Mouse (Mus musculus): ENCODE data around the gene Zbtb6. TPM values are rescaled to one million over a fixed set of nuclear protein-coding genes. Genes with fewer than 3 reads are reported as not detected.
A peak's percentile ranks its signal among the peaks of the same experiment; 100 is the strongest.

Zbtb6 gene
- polyA plus RNA-seq (2014; fragmentation: Nextera tagmentation; extraction: Ambion mirVana), result 10.5 and 11.4 TPM in 2 replicates

DNA sequence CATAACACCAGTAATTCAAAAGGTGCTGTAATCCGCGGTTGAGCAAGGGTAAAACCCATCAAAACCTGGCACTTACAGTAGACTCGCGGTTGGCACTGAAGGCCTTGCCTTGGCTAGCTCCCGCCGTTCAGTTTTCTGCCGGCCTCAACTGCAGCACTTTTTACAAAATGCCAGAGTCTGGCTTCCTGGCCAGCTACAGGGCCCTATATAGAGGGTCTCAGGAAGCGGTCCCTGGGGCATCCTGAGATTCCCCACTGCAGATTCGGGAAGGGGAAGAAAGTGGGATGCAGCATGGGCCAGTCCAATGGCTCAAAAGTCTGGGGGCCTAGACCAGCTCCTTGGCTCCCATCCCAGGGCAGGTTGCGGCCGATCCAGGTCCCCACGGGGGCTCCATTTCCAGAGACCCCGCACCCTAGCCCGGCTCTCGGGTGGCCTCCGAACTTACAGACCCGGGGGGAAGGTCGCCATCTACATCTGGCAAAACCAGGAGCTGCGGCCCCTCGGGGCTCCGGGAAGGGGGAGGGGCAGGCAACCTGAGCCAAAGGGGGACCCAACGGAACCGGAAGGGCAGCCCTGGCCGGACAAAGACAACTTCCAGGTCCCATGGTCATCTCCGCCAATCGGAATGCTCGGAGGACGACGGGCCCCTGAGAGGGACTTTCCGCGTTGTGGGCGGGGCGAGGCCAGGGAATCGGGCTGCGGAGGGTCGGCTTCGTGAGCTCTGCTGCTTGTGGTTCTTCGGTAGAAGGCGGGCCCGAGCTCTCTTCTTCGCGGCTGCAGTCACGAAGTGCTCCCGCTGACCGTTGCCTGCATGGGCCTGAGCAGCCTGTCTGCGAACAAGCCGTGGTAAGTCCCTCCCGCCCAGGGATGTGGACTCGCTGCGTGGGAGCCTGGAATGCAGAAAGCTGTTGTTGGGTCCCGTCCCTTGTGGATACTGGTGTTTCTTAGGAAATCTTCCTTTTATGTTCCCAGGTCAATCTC is at the start of gene Zbtb6, which contains the start of the genes Zbtb26 and Rabgap1:
Gene Zbtb6, minus strand, starts transcription at position 561 of the 981 bp plus-strand sequence.
Gene Zbtb26, minus strand, starts transcription at position 525 of the 981 bp plus-strand sequence.
Gene Rabgap1, plus strand, starts transcription at position 669 of the 981 bp plus-strand sequence.
- DNase-seq (ENCODE audit: low spot score), result peak; percentile 97
- Histone ChIP-seq H3K9ac (ENCODE audit: low read length) (peak within 1 kb of the TSS; percentile 92), H3K36me3 (ENCODE audit: control insufficient read depth, insufficient read depth, low read length) (no peaks in the 10 kb centered on the region), H3K4me3 (ENCODE audit: low read depth, low read length) (peak within 1 kb of the TSS; percentile 82), H3K9me3 (replicated peaks; ENCODE audit: control insufficient read depth, low read length) (no peaks in the 10 kb centered on the region), H3K27ac (ENCODE audit: low read depth, low read length) (peak within 1 kb of the TSS; percentile 82), H3K4me2 (ENCODE audit: low read length) (peak within 1 kb of the TSS; percentile 65), H3K27me3 (replicated peaks; ENCODE audit: control insufficient read depth, insufficient read depth, low read length) (no peaks in the 10 kb centered on the region), H3K4me1 (ENCODE audit: control insufficient read depth, insufficient read depth, low read length) (peaks cover 11% of the 10 kb centered on the region; the same call in 1 of the 2 replicates)
- ATAC-seq, result peak; percentile 99
- 1% methylated on average over 51 of the region's 51 CpGs for WGBS

DNA sequence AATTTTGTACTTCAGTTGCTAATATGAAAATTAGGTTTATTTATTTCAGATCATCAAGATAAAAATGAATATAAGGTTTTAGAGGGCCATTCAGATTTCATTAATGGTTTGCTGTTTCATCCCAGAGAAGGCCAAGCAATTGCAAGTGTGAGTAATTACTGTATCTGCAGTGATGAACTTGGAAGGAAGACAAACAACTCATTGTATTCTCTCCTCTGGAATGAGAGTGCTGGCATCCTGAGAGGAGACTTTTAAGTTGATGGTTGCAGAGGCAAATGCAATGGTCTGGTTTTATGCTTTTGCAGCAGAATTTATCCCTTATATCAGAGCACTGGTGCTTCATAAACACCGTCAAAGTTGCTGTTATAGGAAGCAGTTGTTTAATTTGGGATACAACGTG is 46.0 kb upstream of the Zbtb6 start:
- Histone ChIP-seq H3K4me1 (ENCODE audit: control insufficient read depth, insufficient read depth, low read length) (no peaks in the 10 kb centered on the region), H3K9ac (ENCODE audit: low read length) (no peak overlapping the region), H3K4me2 (ENCODE audit: low read length) (no peak overlapping the region), H3K9me3 (replicated peaks; ENCODE audit: control insufficient read depth, low read length) (no peaks in the 10 kb centered on the region), H3K4me3 (ENCODE audit: low read depth, low read length) (no peak overlapping the region), H3K36me3 (ENCODE audit: control insufficient read depth, insufficient read depth, low read length) (peaks cover 66% of the 10 kb centered on the region), H3K27me3 (replicated peaks; ENCODE audit: control insufficient read depth, insufficient read depth, low read length) (no peaks in the 10 kb centered on the region), H3K27ac (ENCODE audit: low read depth, low read length) (no peak overlapping the region)
- DNase-seq (ENCODE audit: low spot score), result no peak
- WGBS, result 96% methylated on average over 2 of the region's 2 CpGs
- ATAC-seq, result no peak

DNA sequence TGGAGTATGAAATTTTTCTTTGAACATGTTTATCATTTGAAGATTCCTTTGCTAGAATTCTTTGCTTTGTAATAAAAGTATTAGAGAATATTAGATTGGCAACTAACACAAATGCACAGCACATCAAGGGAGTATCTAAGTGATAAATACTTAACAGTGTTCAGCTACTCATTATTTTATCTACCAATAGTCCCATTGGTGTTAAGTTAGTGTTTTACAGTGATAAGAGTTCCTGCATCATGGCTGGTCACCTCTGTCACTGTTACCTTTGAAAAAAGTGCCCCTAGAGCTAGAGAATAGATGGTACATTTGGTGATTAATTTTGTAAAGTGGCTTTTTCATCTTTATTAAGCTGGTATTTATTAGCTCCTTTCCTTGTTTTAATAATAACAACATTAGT is 43.4 kb upstream of the Zbtb6 start:
- no peak overlapping the region for H3K4me3 ChIP-seq (ENCODE audit: low read depth, low read length)
- no peak overlapping the region for H3K9ac ChIP-seq (ENCODE audit: low read length)
- no peaks in the 10 kb centered on the region for H3K4me1 ChIP-seq (ENCODE audit: control insufficient read depth, insufficient read depth, low read length)
- H3K4me2 ChIP-seq (ENCODE audit: low read length), result no peak overlapping the region
- ATAC-seq (no peak), DNase-seq (ENCODE audit: low spot score) (no peak)
- H3K9me3 ChIP-seq (replicated peaks; ENCODE audit: control insufficient read depth, low read length), result no peaks in the 10 kb centered on the region
- no peak overlapping the region for H3K27ac ChIP-seq (ENCODE audit: low read depth, low read length)
- H3K36me3 ChIP-seq (ENCODE audit: control insufficient read depth, insufficient read depth, low read length), result peaks cover 58% of the 10 kb centered on the region
- no peaks in the 10 kb centered on the region for H3K27me3 ChIP-seq (replicated peaks; ENCODE audit: control insufficient read depth, insufficient read depth, low read length)

DNA sequence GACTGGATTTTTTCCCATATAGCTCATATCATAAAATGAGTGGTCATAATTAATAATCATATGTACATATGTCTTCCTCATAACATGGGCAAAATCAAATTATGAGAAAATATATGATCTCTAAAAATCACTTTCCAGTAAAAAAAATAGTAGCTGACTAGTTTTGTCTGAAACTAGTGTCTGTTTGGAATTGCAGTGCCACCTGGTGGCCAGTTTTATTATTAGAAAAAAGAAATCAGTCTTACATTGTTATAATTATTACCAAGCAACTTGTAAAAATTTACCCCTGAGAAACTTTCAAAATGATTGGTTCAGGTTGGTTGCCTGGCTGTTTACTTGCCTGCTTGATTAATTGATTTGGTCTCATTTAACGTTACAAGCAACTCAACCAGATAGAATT is 42.4 kb upstream of the Zbtb6 start:
- Histone ChIP-seq H3K4me1 (ENCODE audit: control insufficient read depth, insufficient read depth, low read length) (no peaks in the 10 kb centered on the region), H3K27ac (ENCODE audit: low read depth, low read length) (no peak overlapping the region), H3K36me3 (ENCODE audit: control insufficient read depth, insufficient read depth, low read length) (peaks cover 52% of the 10 kb centered on the region), H3K27me3 (replicated peaks; ENCODE audit: control insufficient read depth, insufficient read depth, low read length) (no peaks in the 10 kb centered on the region), H3K4me3 (ENCODE audit: low read depth, low read length) (no peak overlapping the region), H3K9ac (ENCODE audit: low read length) (no peak overlapping the region), H3K4me2 (ENCODE audit: low read length) (no peak overlapping the region), H3K9me3 (replicated peaks; ENCODE audit: control insufficient read depth, low read length) (no peaks in the 10 kb centered on the region)
- WGBS, result 90% methylated on average over 1 of the region's 1 CpGs
- ATAC-seq (no peak), DNase-seq (ENCODE audit: low spot score) (peak; percentile 73)

DNA sequence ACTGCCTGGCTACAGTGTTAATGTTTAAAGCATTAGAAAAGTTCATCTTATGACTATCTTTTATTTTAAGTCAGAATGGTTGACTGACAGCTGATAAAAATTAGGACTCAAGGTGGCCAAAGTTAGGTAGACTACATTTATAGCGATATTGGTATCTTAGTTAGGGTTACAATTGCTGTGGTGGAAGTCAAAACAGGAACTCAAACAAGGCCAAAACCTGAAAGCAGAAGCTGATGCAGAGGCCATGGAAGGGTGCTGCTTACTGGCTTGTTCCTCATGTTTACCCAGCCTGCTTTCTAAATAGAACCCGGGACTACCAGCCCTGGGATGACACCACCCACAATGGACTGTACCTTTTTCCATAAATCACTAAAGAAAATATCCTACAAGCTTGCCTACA is 41.2 kb upstream of the Zbtb6 start:
- Histone ChIP-seq H3K4me3 (ENCODE audit: low read depth, low read length) (no peak overlapping the region), H3K27ac (ENCODE audit: low read depth, low read length) (no peak overlapping the region), H3K9ac (ENCODE audit: low read length) (no peak overlapping the region), H3K4me1 (ENCODE audit: control insufficient read depth, insufficient read depth, low read length) (no peaks in the 10 kb centered on the region), H3K9me3 (replicated peaks; ENCODE audit: control insufficient read depth, low read length) (no peaks in the 10 kb centered on the region), H3K27me3 (replicated peaks; ENCODE audit: control insufficient read depth, insufficient read depth, low read length) (no peaks in the 10 kb centered on the region), H3K4me2 (ENCODE audit: low read length) (no peak overlapping the region), H3K36me3 (ENCODE audit: control insufficient read depth, insufficient read depth, low read length) (peaks cover 42% of the 10 kb centered on the region)
- no peak for ATAC-seq
- DNase-seq (ENCODE audit: low spot score), result no peak
- 94% methylated on average over 2 of the region's 2 CpGs for WGBS

DNA sequence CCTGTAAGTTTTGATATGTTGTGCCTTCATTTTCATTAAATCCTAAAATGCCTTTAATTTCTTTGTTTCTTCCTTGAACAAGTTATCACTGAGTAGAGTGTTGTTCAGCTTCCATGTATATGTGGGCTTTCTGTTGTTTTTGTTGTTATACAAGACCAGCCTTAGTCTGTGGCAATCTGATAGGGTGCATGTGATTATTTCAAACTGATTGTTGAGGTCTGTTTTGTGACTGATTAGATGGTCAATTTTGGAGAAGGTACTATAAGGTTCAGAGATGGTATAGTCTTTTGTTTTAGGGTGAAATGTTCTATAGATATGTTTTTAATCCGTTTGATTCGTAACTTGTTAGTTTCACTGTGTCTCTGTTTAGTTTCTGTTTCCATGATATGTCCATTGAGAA is 37.1 kb upstream of the Zbtb6 start:
- Histone ChIP-seq H3K27me3 (replicated peaks; ENCODE audit: control insufficient read depth, insufficient read depth, low read length) (no peaks in the 10 kb centered on the region), H3K9me3 (replicated peaks; ENCODE audit: control insufficient read depth, low read length) (no peaks in the 10 kb centered on the region), H3K36me3 (ENCODE audit: control insufficient read depth, insufficient read depth, low read length) (peaks cover 49% of the 10 kb centered on the region), H3K9ac (ENCODE audit: low read length) (no peak overlapping the region), H3K27ac (ENCODE audit: low read depth, low read length) (no peak overlapping the region), H3K4me1 (ENCODE audit: control insufficient read depth, insufficient read depth, low read length) (no peaks in the 10 kb centered on the region), H3K4me2 (ENCODE audit: low read length) (no peak overlapping the region), H3K4me3 (ENCODE audit: low read depth, low read length) (no peak overlapping the region)
- DNase-seq (ENCODE audit: low spot score), result no peak
- WGBS, result 95% methylated on average over 2 of the region's 2 CpGs
- no peak for ATAC-seq

DNA sequence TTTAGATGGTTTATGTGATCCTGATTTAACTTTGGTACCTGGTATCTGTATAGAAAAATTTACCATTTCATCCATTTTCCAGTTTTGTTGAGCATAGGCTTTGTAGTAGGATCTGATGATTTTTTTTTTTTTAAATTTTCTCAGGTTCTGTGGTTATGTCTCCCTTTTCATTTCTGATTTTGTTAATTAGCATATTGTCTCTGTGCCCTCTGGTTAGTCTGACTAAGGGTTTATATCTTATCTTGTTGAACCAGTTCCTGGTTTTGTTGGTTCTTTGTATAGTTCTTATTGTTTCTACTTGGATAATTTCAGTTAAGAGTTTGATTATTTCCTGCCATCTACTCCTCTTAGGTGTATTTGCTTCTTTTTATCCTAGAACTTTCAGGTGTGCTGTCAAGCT is 36.6 kb upstream of the Zbtb6 start:
- DNase-seq (ENCODE audit: low spot score), result no peak
- Histone ChIP-seq H3K27me3 (replicated peaks; ENCODE audit: control insufficient read depth, insufficient read depth, low read length) (no peaks in the 10 kb centered on the region), H3K4me3 (ENCODE audit: low read depth, low read length) (no peak overlapping the region), H3K27ac (ENCODE audit: low read depth, low read length) (no peak overlapping the region), H3K9me3 (replicated peaks; ENCODE audit: control insufficient read depth, low read length) (no peaks in the 10 kb centered on the region), H3K4me2 (ENCODE audit: low read length) (no peak overlapping the region), H3K4me1 (ENCODE audit: control insufficient read depth, insufficient read depth, low read length) (no peaks in the 10 kb centered on the region), H3K9ac (ENCODE audit: low read length) (no peak overlapping the region), H3K36me3 (ENCODE audit: control insufficient read depth, insufficient read depth, low read length) (peaks cover 45% of the 10 kb centered on the region)
- no peak for ATAC-seq

DNA sequence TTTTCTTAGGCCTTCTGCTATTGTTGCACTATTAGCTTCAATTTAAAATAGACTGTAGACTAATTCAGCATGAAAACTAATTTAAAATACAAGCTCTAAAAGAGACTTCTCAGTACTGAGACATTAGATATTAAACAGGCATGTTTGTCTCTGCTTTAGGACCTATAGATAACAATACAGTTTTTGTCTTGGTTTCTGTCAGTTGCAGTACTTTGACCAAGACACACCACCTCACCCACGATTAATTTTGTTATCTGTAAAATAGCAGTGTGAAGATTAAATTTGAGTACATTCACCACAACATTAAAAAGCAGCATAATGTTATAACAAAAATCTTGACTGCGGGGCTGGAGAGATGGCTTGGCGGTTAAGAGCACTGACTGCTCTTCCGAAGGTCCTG is 23.3 kb upstream of the Zbtb6 start:
- Histone ChIP-seq H3K9ac (ENCODE audit: low read length) (no peak overlapping the region), H3K36me3 (ENCODE audit: control insufficient read depth, insufficient read depth, low read length) (peaks cover 8% of the 10 kb centered on the region), H3K27ac (ENCODE audit: low read depth, low read length) (no peak overlapping the region), H3K4me3 (ENCODE audit: low read depth, low read length) (no peak overlapping the region), H3K9me3 (replicated peaks; ENCODE audit: control insufficient read depth, low read length) (no peaks in the 10 kb centered on the region), H3K4me1 (ENCODE audit: control insufficient read depth, insufficient read depth, low read length) (no peaks in the 10 kb centered on the region), H3K4me2 (ENCODE audit: low read length) (no peak overlapping the region), H3K27me3 (replicated peaks; ENCODE audit: control insufficient read depth, insufficient read depth, low read length) (no peaks in the 10 kb centered on the region)
- WGBS, result 96% methylated on average over 4 of the region's 4 CpGs
- DNase-seq (ENCODE audit: low spot score) (no peak), ATAC-seq (no peak)

DNA sequence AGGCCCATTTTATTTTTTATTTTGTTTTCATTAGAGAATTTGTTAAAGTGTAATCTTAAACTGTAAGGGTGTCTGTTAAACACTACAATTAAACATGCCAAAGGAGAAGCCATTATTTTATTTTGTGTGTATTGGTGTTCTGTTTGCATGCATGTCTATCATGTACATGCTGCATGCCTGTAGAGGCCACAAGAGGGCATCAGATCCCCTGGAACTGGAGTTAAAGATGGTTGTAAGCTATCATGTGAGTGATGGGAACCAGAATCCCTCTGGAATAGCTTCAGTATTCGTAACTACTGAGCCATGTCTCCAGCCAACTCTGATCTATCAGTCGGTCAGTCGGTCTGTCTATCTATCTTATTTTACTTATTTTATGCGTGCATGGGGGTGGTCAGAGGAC is 17.7 kb upstream of the Zbtb6 start:
- Histone ChIP-seq H3K27ac (ENCODE audit: low read depth, low read length) (no peak overlapping the region), H3K9me3 (replicated peaks; ENCODE audit: control insufficient read depth, low read length) (no peaks in the 10 kb centered on the region), H3K4me1 (ENCODE audit: control insufficient read depth, insufficient read depth, low read length) (no peaks in the 10 kb centered on the region), H3K27me3 (replicated peaks; ENCODE audit: control insufficient read depth, insufficient read depth, low read length) (no peaks in the 10 kb centered on the region), H3K9ac (ENCODE audit: low read length) (no peak overlapping the region), H3K36me3 (ENCODE audit: control insufficient read depth, insufficient read depth, low read length) (no peaks in the 10 kb centered on the region), H3K4me3 (ENCODE audit: low read depth, low read length) (no peak overlapping the region), H3K4me2 (ENCODE audit: low read length) (no peak overlapping the region)
- ATAC-seq, result no peak
- DNase-seq (ENCODE audit: low spot score), result no peak
- WGBS, result 95% methylated on average over 4 of the region's 4 CpGs
